In genomic region chr6:108910330-108910729, GRCm38 (mm10) we compare ENCODE assay signal across 18 mouse cellular contexts.
"Had no signal": no experiment of that assay in that cellular context is flagged by ENCODE, and none has a peak within 500 bp of the region (broad histone marks: within the 10 kb centered on the region; RNA-seq: fewer than 3 reads in every experiment).

No protein-coding gene starts in this region.

- H3K36me3 ChIP-seq: lung, embryonic 15.5 days; midbrain, embryonic 13.5 days; midbrain, embryonic 15.5 days; neural tube, embryonic 12.5 days; stomach, embryonic 15.5 days had no signal

- H3K27ac ChIP-seq: lung, embryonic 15.5 days; macrophage; midbrain, embryonic 13.5 days; midbrain, embryonic 15.5 days; neural tube, embryonic 12.5 days; stomach, embryonic 15.5 days; stomach, postnatal 0 days had no signal

- H3K9ac ChIP-seq: liver, postnatal 0 days; lung, embryonic 15.5 days; midbrain, embryonic 13.5 days; midbrain, embryonic 15.5 days; neural tube, embryonic 12.5 days; stomach, embryonic 15.5 days had no signal

- H3K27me3 ChIP-seq: lung, embryonic 15.5 days; megakaryocyte, embryonic 14.5 days; midbrain, embryonic 13.5 days; midbrain, embryonic 15.5 days; neural tube, embryonic 12.5 days; stomach, embryonic 15.5 days had no signal

- H3K4me3 ChIP-seq: lung, embryonic 15.5 days; megakaryocyte, embryonic 14.5 days; midbrain, embryonic 13.5 days; midbrain, embryonic 15.5 days; neural tube, embryonic 12.5 days; stomach, embryonic 15.5 days had no signal

- H3K9me3 ChIP-seq: lung, embryonic 15.5 days; megakaryocyte, embryonic 14.5 days; midbrain, embryonic 13.5 days; midbrain, embryonic 15.5 days; neural tube, embryonic 12.5 days; stomach, embryonic 15.5 days had no signal

- ATAC-seq: liver, postnatal 0 days; lung, postnatal 0 days; midbrain, embryonic 13.5 days; midbrain, embryonic 15.5 days had no signal

- H3K4me2 ChIP-seq: lung, embryonic 15.5 days; midbrain, embryonic 11.5 days; midbrain, embryonic 13.5 days; midbrain, embryonic 15.5 days; neural tube, embryonic 12.5 days; stomach, embryonic 15.5 days had no signal

- H3K4me1 ChIP-seq: lung, embryonic 15.5 days; midbrain, embryonic 13.5 days; midbrain, embryonic 15.5 days; neural tube, embryonic 12.5 days; stomach, embryonic 15.5 days had no signal

- DNase-seq: liver, postnatal 0 days; lung, adult 2 months; lung, postnatal 14 days; lung, postnatal 36 days; right cerebral cortex, postnatal 14 days; thymus, adult 2 months; thymus, postnatal 25 days; thymus, postnatal 4 days had no signal
